Mouse (Mus musculus) WW6 (cell line): ENCODE results near the gene Ube2l3.
"Not testable (repeated sequence)": the region's sequence is repeated elsewhere in the genome, so short reads cannot be mapped to it uniquely, and the experiment has no call there.

ENCODE experiments used
- DNase-seq: peaks from one replicate; pipeline ENCODE4 v3.0.0-alpha.2; 2013; ENCODE audit warnings: low read depth, low spot score

The Ube2l3 gene

GRCm38 (mm10) chr16:17209404-17209960 lies 7.0 kb upstream of the Ube2l3 start:
- DNase-seq, result no peak

- DNase-seq, result peak; percentile 87
Observed at GRCm38 (mm10) chr16:17208389-17209361, 6.2 kb upstream of the Ube2l3 start, which contains the start of gene Rimbp3. Gene Rimbp3, plus strand, starts transcription at chr16:17208603.

GRCm38 (mm10) chr16:17204990-17205389 lies 2.5 kb upstream of the Ube2l3 start:
- no peak for DNase-seq

- DNase-seq, result no peak
Observed at GRCm38 (mm10) chr16:17201977-17202376, 472 bp downstream of the Ube2l3 start.

- DNase-seq, result peak; percentile 61
Observed at GRCm38 (mm10) chr16:17200953-17201707, 1.3 kb downstream of the Ube2l3 start.

- no peak for DNase-seq
Observed at GRCm38 (mm10) chr16:17200121-17200952, 2.1 kb downstream of the Ube2l3 start.

- DNase-seq, result no peak
Observed at GRCm38 (mm10) chr16:17193823-17194222, 8.6 kb downstream of the Ube2l3 start.

GRCm38 (mm10) chr16:17185475-17185874 lies 17.0 kb downstream of the Ube2l3 start:
- no peak for DNase-seq

- DNase-seq, result no peak
Observed at GRCm38 (mm10) chr16:17183003-17183402, 19.4 kb downstream of the Ube2l3 start.

GRCm38 (mm10) chr16:17182136-17182535 lies 20.3 kb downstream of the Ube2l3 start:
- no peak for DNase-seq

- DNase-seq, result no peak
Observed at GRCm38 (mm10) chr16:17181382-17181781, 21.1 kb downstream of the Ube2l3 start.

GRCm38 (mm10) chr16:17179706-17180105 lies 22.7 kb downstream of the Ube2l3 start:
- no peak for DNase-seq

GRCm38 (mm10) chr16:17177623-17178170 lies 24.8 kb downstream of the Ube2l3 start:
- no peak for DNase-seq

GRCm38 (mm10) chr16:17175765-17176164 lies 26.7 kb downstream of the Ube2l3 start:
- no peak for DNase-seq

GRCm38 (mm10) chr16:17168049-17168448 lies 34.4 kb downstream of the Ube2l3 start:
- no peak for DNase-seq

GRCm38 (mm10) chr16:17167179-17167578 lies 35.3 kb downstream of the Ube2l3 start:
- DNase-seq, result no peak

- DNase-seq, result not testable (repeated sequence)
Observed at GRCm38 (mm10) chr16:17165478-17165877, 37.0 kb downstream of the Ube2l3 start.

GRCm38 (mm10) chr16:17154346-17154745 lies 48.1 kb downstream of the Ube2l3 start:
- DNase-seq, result no peak

GRCm38 (mm10) chr16:17151874-17152273 lies 50.6 kb downstream of the Ube2l3 start:
- no peak for DNase-seq

GRCm38 (mm10) chr16:17150520-17151258 lies 51.8 kb downstream of the Ube2l3 start:
- DNase-seq, result no peak
